Mouse (Mus musculus) embryonic facial prominence, embryonic 14.5 days (tissue): ENCODE results near the gene Zfp459. TPM values are rescaled to one million over a fixed set of nuclear protein-coding genes. Genes with fewer than 3 reads are reported as not detected.

Source experiments
- ATAC-seq: fragments of 200-750 bp; cut with Nextera tagmentation; 2 replicates; pipeline ENCODE4 v1.8.0; 2017; ENCODE audit warnings: low read depth, moderate number of reproducible peaks, moderate TSS enrichment
- DNase-seq: peaks from one replicate; pipeline ENCODE4 v3.0.0-alpha.2; 2015; ENCODE audit warnings: low spot score
- H3K27ac ChIP-seq: fragments of 300-500 bp; sonication (generic); replicated peaks from 2 replicates; pipeline ENCODE4 v1.5.1; 2014; ENCODE audit warnings: low read depth, mild to moderate bottlenecking, low read length, moderate library complexity
- H3K27me3 ChIP-seq: fragments of 300-500 bp; sonication (generic); replicated peaks from 2 replicates; pipeline ENCODE4 v1.6.1; 2014; ENCODE audit warnings: low read length; ENCODE audit not compliant: control insufficient read depth, insufficient read depth
- H3K36me3 ChIP-seq: fragments of 300-500 bp; sonication (generic); 2 replicates; pipeline ENCODE4 v1.6.1; 2014; ENCODE audit warnings: low read length, mixed read lengths; ENCODE audit not compliant: control insufficient read depth, insufficient read depth
- H3K4me1 ChIP-seq: fragments of 300-500 bp; sonication (generic); 2 replicates; pipeline ENCODE4 v1.6.1; 2014; ENCODE audit warnings: antibody characterized with exemption, low read length; ENCODE audit not compliant: control insufficient read depth, insufficient read depth
- H3K4me2 ChIP-seq: fragments of 300-500 bp; sonication (generic); 2 replicates; pipeline ENCODE4 v1.6.1; 2014; ENCODE audit warnings: low read depth, mild to moderate bottlenecking, low read length, moderate library complexity, mixed read lengths
- H3K4me3 ChIP-seq: fragments of 300-500 bp; sonication (generic); 2 replicates; pipeline ENCODE4 v1.5.1; 2014; ENCODE audit warnings: low read depth, mild to moderate bottlenecking, low read length
- H3K9ac ChIP-seq: fragments of 300-500 bp; sonication (generic); 2 replicates; pipeline ENCODE4 v1.6.1; 2014; ENCODE audit warnings: low read depth, mild to moderate bottlenecking, low read length, moderate library complexity, mixed read lengths
- H3K9me3 ChIP-seq: fragments of 300-500 bp; sonication (generic); 2 replicates; pipeline ENCODE4 v1.6.1; 2016; ENCODE audit warnings: low read length; ENCODE audit not compliant: control insufficient read depth
- WGBS: fragments of 180-500 bp; shearing (Covaris S2); extraction: QIAGEN DNeasy Blood & Tissue Kit; methylation state at CpG from one replicate; pipeline ENCODE4 v1.1.7; 2014; 5-methylcytosine and 5-hydroxymethylcytosine counted together
- polyA plus RNA-seq: library from polyadenylated mRNA; unstranded; fragments of >200 nt; fragmentation: Nextera tagmentation; extraction: Ambion mirVana; gene quantifications from 2 replicates; pipeline ENCODE4 v1.2.1, GENCODE M21; 2014

The Zfp459 gene
- polyA plus RNA-seq, 1 experiment from 2014 or later: 1.0 TPM

GRCm38 (mm10) chr13:67360131-67360744, 61.0 kb downstream of the Zfp459 start, which contains the start of the genes Gm28044 and Zfp953:
Gm28044 (minus strand) TSS chr13:67360536.
Zfp953 (minus strand) TSS chr13:67360605.
- H3K4me2 ChIP-seq: peak within 1 kb of the TSS; percentile 78
- WGBS: under 1% methylated on average over 15 of the region's 15 CpGs
- peak; percentile 93 for ATAC-seq
- no peaks in the 10 kb centered on the region for H3K36me3 ChIP-seq
- peak within 1 kb of the TSS; percentile 74 for H3K9ac ChIP-seq
- H3K27ac ChIP-seq: peak within 1 kb of the TSS; percentile 59; the same call in 1 of the 2 replicates
- H3K4me3 ChIP-seq: peak within 1 kb of the TSS; percentile 74
- no peaks in the 10 kb centered on the region for H3K27me3 ChIP-seq
- H3K9me3 ChIP-seq: no peaks in the 10 kb centered on the region
- 0 out of 2 replicates have a peak, but pooled peaks cover 3% of the 10 kb centered on the region for H3K4me1 ChIP-seq
- peak; percentile 93 for DNase-seq

Other genes starting within 250 kb of the Zfp459 start
- 5.1 and 5.9 TPM in 2 replicates for gene Rsl1, start 248.2 kb downstream of the Zfp459 start, polyA plus RNA-seq
- 1.4 and 1.8 TPM in 2 replicates for gene Zfp455, start 226.9 kb downstream of the Zfp459 start, polyA plus RNA-seq
- 1.8 and 2.0 TPM in 2 replicates for gene Zfp458, start 143.0 kb downstream of the Zfp459 start, polyA plus RNA-seq
- gene Zfp457, start 114.9 kb downstream of the Zfp459 start, polyA plus RNA-seq: 0.68 and 0.83 TPM in 2 replicates
- 3.1 and 3.2 TPM in 2 replicates for gene Zfp595, start 88.8 kb downstream of the Zfp459 start, polyA plus RNA-seq
- gene Gm28044, start 60.9 kb downstream of the Zfp459 start, polyA plus RNA-seq: not detected in 2 replicates
- gene Zfp953, start 60.8 kb downstream of the Zfp459 start, polyA plus RNA-seq: 0.94 and 1.4 TPM in 2 replicates
- 0.46 TPM in 1 of 2 replicates, not detected in the other for gene Gm28041, start 45.7 kb downstream of the Zfp459 start, polyA plus RNA-seq
- 1.7 and 2.0 TPM in 2 replicates for gene Zfp456, start 45.6 kb downstream of the Zfp459 start, polyA plus RNA-seq
- 6.8 and 8.1 TPM in 2 replicates for gene Zfp429, start 21.6 kb downstream of the Zfp459 start, polyA plus RNA-seq
- 10.4 and 10.7 TPM in 2 replicates for gene Zfp874a, start 30.2 kb upstream of the Zfp459 start, polyA plus RNA-seq
- 2.5 and 3.1 TPM in 2 replicates for gene Zfp874b, start 62.8 kb upstream of the Zfp459 start, polyA plus RNA-seq
- gene Zfp58, start 79.1 kb upstream of the Zfp459 start, polyA plus RNA-seq: 11.2 and 13.8 TPM in 2 replicates
- not detected in 2 replicates for gene Gm26965, start 104.7 kb upstream of the Zfp459 start, polyA plus RNA-seq
- gene Zfp87, start 104.8 kb upstream of the Zfp459 start, polyA plus RNA-seq: 24.2 and 29.7 TPM in 2 replicates
- 14.8 and 14.9 TPM in 2 replicates for gene Zfp748, start 132.4 kb upstream of the Zfp459 start, polyA plus RNA-seq
- 4.8 and 5.1 TPM in 2 replicates for gene Zfp729b, start 188.3 kb upstream of the Zfp459 start, polyA plus RNA-seq
- gene Gm49345, start 216.4 kb upstream of the Zfp459 start, polyA plus RNA-seq: 0.51 TPM in 1 of 2 replicates, not detected in the other
- 3.9 and 4.3 TPM in 2 replicates for gene Zfp729a, start 216.4 kb upstream of the Zfp459 start, polyA plus RNA-seq